Mouse (Mus musculus) liver, embryonic 13.5 days (tissue): Measurements from ENCODE around the gene Pard3b. TPM values are rescaled to one million over a fixed set of nuclear protein-coding genes. Genes with fewer than 3 reads are reported as not detected.

ENCODE experiments used
- ATAC-seq: fragments of 200-750 bp; cut with Nextera tagmentation; 2 replicates; pipeline ENCODE4 v1.8.0; 2017; ENCODE audit warnings: low read depth, mild to moderate bottlenecking, moderate number of reproducible peaks, moderate library complexity
- DNase-seq: peaks from one replicate; pipeline ENCODE4 v3.0.0; 2022
- H3K27ac ChIP-seq: fragments of 300-500 bp; sonication (generic); 2 replicates; pipeline ENCODE4 v1.5.1; 2015; ENCODE audit warnings: moderate library complexity, mild to moderate bottlenecking, inconsistent platforms
- H3K27me3 ChIP-seq: fragments of 300-500 bp; sonication (generic); 2 replicates; pipeline ENCODE4 v1.6.1; 2015; ENCODE audit warnings: mild to moderate bottlenecking, inconsistent platforms
- H3K36me3 ChIP-seq: fragments of 300-500 bp; sonication (generic); 2 replicates; pipeline ENCODE4 v1.6.1; 2015; ENCODE audit warnings: mild to moderate bottlenecking, inconsistent platforms
- H3K4me1 ChIP-seq: fragments of 300-500 bp; sonication (generic); replicated peaks from 2 replicates; pipeline ENCODE4 v1.6.1; 2015; ENCODE audit warnings: inconsistent platforms
- H3K4me2 ChIP-seq: fragments of 300-500 bp; sonication (generic); 2 replicates; pipeline ENCODE4 v1.6.1; 2015; ENCODE audit warnings: inconsistent platforms, mild to moderate bottlenecking, moderate library complexity
- H3K4me3 ChIP-seq: fragments of 300-500 bp; sonication (generic); replicated peaks from 2 replicates; pipeline ENCODE4 v1.5.1; 2015; ENCODE audit warnings: mild to moderate bottlenecking, inconsistent platforms
- H3K9ac ChIP-seq: fragments of 300-500 bp; sonication (generic); 2 replicates; pipeline ENCODE4 v1.6.1; 2015; ENCODE audit warnings: mild to moderate bottlenecking, inconsistent platforms
- H3K9me3 ChIP-seq: fragments of 300-500 bp; sonication (generic); replicated peaks from 2 replicates; pipeline ENCODE4 v1.6.1; 2016; ENCODE audit warnings: inconsistent platforms
- WGBS: fragments of 180-500 bp; shearing (Covaris S2); methylation state at CpG from one replicate; pipeline ENCODE4 v1.1.7; 2015; ENCODE audit not compliant: insufficient replicate concordance; 5-methylcytosine and 5-hydroxymethylcytosine counted together
- polyA plus RNA-seq: library from polyadenylated mRNA; unstranded; fragments of >200 nt; fragmentation: Nextera tagmentation; extraction: Ambion mirVana; gene quantifications from 2 replicates; pipeline ENCODE4 v1.2.1, GENCODE M21; 2015

Gene Pard3b
- polyA plus RNA-seq, 1 experiment from 2014 or later = 2.2 TPM

DNA sequence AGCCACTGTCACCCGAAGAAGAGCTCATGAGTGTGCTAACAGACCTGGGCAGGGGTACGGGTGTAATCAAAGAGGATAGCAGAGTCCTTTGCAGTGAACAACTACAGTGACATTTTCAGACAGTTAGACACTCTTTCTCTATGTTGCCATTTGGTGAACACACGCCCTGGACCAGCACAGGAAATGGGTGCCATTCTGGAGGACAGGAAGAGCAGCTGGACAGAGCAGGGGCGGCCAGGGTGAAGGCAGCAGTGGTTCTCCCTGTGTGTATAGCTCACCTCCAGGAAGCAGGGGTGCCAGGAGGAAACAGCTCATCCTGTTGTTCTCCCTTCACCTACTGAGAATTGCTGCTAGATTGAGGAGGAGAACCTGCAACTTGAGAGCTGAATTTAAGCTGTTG, 773.4 kb downstream of the Pard3b start:
- Histone ChIP-seq H3K36me3 (no peaks in the 10 kb centered on the region), H3K9me3 (no peaks in the 10 kb centered on the region), H3K9ac (no peak overlapping the region), H3K4me1 (peaks cover 2% of the 10 kb centered on the region; the same call in 1 of the 2 replicates), H3K4me2 (no peak overlapping the region), H3K27ac (no peak overlapping the region), H3K27me3 (no peaks in the 10 kb centered on the region), H3K4me3 (no peak overlapping the region)
- 33% methylated on average over 4 of the region's 4 CpGs for WGBS
- ATAC-seq = no peak
- no peak for DNase-seq

- H3K9ac ChIP-seq = no peak overlapping the region
- no peaks in the 10 kb centered on the region for H3K9me3 ChIP-seq
- H3K4me1 ChIP-seq = peaks cover 2% of the 10 kb centered on the region; the same call in 1 of the 2 replicates
- DNase-seq = no peak
- no peak overlapping the region for H3K27ac ChIP-seq
- no peaks in the 10 kb centered on the region for H3K27me3 ChIP-seq
- 56% methylated on average over 3 of the region's 3 CpGs for WGBS
- no peak overlapping the region for H3K4me3 ChIP-seq
- no peaks in the 10 kb centered on the region for H3K36me3 ChIP-seq
- H3K4me2 ChIP-seq = no peak overlapping the region
- ATAC-seq = no peak
These were observed 774.4 kb downstream of the Pard3b start for GRCm38 (mm10) chr1:62412988-62413387.

DNA sequence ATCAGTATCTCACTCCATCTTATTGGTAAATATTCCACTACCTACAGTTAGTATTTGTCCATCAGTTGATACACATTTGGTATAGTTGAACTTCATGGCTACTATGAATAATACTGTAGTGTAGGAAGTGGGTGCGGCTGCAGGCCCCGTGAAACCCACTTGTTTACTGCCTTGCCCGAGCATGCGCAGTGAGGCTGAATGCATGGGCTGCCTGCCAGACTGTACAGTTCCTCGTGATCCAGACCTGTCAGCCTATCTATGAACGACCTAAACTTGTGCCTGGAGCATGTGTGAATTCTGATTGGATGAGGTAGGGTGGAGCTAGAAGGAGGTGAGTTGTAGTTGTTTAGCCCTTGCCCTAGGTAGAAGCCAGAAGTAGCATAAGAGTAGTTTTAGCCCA, 775.9 kb downstream of the Pard3b start:
- Histone ChIP-seq H3K4me3 (no peak overlapping the region), H3K9me3 (no peaks in the 10 kb centered on the region), H3K4me2 (no peak overlapping the region), H3K36me3 (no peaks in the 10 kb centered on the region), H3K4me1 (no peaks in the 10 kb centered on the region; the same call in 1 of the 2 replicates), H3K27ac (no peak overlapping the region), H3K9ac (no peak overlapping the region), H3K27me3 (no peaks in the 10 kb centered on the region)
- 63% methylated on average over 6 of the region's 6 CpGs for WGBS
- ATAC-seq = no peak
- DNase-seq = no peak

- 57% methylated on average over 10 of the region's 10 CpGs for WGBS
- no peak for ATAC-seq
- Histone ChIP-seq H3K4me3 (no peak overlapping the region), H3K9ac (no peak overlapping the region), H3K9me3 (no peaks in the 10 kb centered on the region), H3K4me2 (no peak overlapping the region), H3K36me3 (no peaks in the 10 kb centered on the region), H3K4me1 (no peaks in the 10 kb centered on the region), H3K27ac (no peak overlapping the region), H3K27me3 (no peaks in the 10 kb centered on the region)
- no peak for DNase-seq
These were observed 778.2 kb downstream of the Pard3b start for GRCm38 (mm10) chr1:62416627-62417374.

DNA sequence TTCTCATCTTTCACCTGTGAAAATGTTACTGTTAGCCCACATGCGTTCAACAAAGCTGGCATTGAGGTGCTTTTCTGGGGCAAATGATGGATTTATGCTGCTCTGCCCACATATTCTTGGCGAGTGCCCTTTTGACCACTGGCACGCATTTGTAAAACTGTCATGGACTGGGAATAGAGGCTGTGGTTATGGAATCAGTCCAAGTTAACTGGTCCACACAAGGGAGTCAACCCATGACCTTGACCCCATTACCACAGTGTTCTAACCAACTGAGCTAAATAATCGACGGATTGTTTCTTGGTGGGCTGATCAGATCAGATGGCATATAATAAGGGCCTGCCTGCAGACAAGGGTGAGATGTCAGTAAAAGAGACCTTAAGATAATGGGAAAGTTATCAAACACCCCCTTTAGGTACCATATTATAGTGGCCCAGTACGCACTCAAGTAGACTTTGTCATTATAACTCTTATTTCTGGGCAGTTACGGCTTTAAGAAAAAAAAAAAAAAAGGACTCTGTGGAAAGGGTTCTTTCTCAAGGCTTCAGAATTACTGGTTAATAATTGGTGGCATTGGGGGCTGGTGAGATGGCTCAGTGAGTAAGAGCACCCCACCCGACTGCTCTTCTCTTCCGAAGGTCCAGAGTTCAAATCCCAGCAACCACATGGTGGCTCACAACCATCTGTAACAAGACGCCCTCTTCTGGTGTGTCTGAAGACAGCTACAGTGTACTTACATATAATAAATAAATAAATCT, 784.4 kb downstream of the Pard3b start:
- no peaks in the 10 kb centered on the region for H3K27me3 ChIP-seq
- no peak overlapping the region for H3K9ac ChIP-seq
- no peaks in the 10 kb centered on the region for H3K36me3 ChIP-seq
- WGBS = 79% methylated on average over 10 of the region's 10 CpGs
- H3K4me1 ChIP-seq = no peaks in the 10 kb centered on the region
- no peak overlapping the region for H3K4me2 ChIP-seq
- no peak overlapping the region for H3K27ac ChIP-seq
- no peak for DNase-seq
- no peak for ATAC-seq
- H3K9me3 ChIP-seq = no peaks in the 10 kb centered on the region
- H3K4me3 ChIP-seq = no peak overlapping the region

GRCm38 (mm10) chr1:62425369-62425768, 786.7 kb downstream of the Pard3b start:
- no peaks in the 10 kb centered on the region for H3K27me3 ChIP-seq
- no peaks in the 10 kb centered on the region for H3K4me1 ChIP-seq
- no peak overlapping the region for H3K27ac ChIP-seq
- 59% methylated on average over 2 of the region's 2 CpGs for WGBS
- no peak overlapping the region for H3K9ac ChIP-seq
- H3K4me2 ChIP-seq = no peak overlapping the region
- no peaks in the 10 kb centered on the region for H3K36me3 ChIP-seq
- DNase-seq (no peak), ATAC-seq (no peak)
- no peak overlapping the region for H3K4me3 ChIP-seq
- no peaks in the 10 kb centered on the region for H3K9me3 ChIP-seq

- no peak overlapping the region for H3K4me2 ChIP-seq
- H3K4me3 ChIP-seq = no peak overlapping the region
- no peaks in the 10 kb centered on the region for H3K4me1 ChIP-seq
- H3K27me3 ChIP-seq = no peaks in the 10 kb centered on the region
- ATAC-seq (no peak), DNase-seq (no peak)
- no peak overlapping the region for H3K27ac ChIP-seq
- H3K9me3 ChIP-seq = no peaks in the 10 kb centered on the region
- H3K36me3 ChIP-seq = no peaks in the 10 kb centered on the region
- WGBS = 66% methylated on average over 6 of the region's 6 CpGs
- H3K9ac ChIP-seq = no peak overlapping the region
These were observed 790.1 kb downstream of the Pard3b start for GRCm38 (mm10) chr1:62428736-62429135.

DNA sequence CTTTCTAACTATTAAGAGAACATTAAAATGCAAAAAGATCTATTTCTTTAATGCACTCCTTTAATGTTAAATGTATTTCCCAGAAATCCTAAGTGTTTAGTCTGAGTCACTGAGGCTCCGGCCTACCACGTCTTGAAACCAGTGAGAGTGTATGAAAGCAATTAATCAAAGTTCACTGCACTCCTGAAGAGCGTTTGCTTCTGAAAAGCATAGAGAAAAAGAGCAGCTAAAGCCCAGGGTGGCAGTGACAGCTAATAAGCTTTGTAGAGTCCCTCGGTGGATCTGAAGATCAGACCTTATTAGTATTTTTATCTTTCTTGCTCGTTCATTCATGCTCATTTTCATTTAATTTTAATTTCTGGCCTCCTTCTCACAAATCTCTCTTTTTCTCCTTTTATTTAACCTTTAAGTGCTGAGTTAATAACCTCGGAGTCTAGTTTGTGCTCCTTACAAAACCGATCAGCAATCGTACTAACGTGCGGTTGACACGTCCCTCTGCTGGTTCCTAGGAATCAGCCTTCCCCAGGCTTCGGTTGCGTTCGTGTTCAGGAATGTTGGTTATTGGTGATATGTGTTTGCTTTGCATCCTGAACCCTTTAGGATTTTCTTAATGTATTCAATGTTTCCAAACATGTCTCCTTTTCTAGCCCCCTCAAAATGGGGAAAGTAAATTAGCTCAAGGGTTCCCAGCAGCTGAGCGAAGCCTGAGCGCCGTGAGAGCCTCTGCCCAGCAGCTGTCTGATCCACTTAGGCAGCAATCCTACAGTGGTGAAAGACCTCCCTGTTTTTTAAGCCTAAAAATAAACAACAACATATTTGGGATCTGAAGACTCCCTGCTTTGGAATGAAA, 790.9 kb downstream of the Pard3b start:
- 80% methylated on average over 17 of the region's 17 CpGs for WGBS
- ATAC-seq = no peak

DNA sequence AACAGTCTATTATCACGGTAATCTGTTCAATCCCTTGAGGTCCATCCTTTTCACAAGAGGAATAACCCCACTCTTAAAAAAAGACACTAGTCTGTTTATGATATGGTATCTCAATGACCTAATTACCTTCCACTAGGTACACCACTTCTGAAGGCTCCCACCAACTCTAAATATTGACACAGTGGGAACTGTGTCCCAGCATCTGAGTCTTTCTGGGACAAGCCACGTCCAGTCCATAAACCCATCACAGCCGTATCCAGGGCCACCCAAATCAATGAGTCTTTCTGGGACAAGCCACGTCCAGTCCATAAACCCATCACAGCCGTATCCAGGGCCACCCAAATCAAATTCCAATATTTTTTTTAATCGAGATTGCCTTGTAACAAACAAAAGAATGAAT, 792.4 kb downstream of the Pard3b start:
- no peak overlapping the region for H3K9ac ChIP-seq
- H3K4me3 ChIP-seq = no peak overlapping the region
- H3K27ac ChIP-seq = no peak overlapping the region
- H3K4me2 ChIP-seq = no peak overlapping the region
- H3K9me3 ChIP-seq = no peaks in the 10 kb centered on the region
- ATAC-seq (no peak), DNase-seq (no peak)
- H3K27me3 ChIP-seq = no peaks in the 10 kb centered on the region
- H3K36me3 ChIP-seq = no peaks in the 10 kb centered on the region
- H3K4me1 ChIP-seq = no peaks in the 10 kb centered on the region
- 57% methylated on average over 6 of the region's 6 CpGs for WGBS

More for the DNA sequence above, 790.9 kb downstream of the Pard3b start:
- no peak overlapping the region for H3K9ac ChIP-seq
- no peak overlapping the region for H3K4me3 ChIP-seq
- no peaks in the 10 kb centered on the region for H3K36me3 ChIP-seq
- no peaks in the 10 kb centered on the region for H3K9me3 ChIP-seq
- no peak for DNase-seq
- no peaks in the 10 kb centered on the region for H3K27me3 ChIP-seq
- no peak overlapping the region for H3K4me2 ChIP-seq
- H3K27ac ChIP-seq = no peak overlapping the region
- no peaks in the 10 kb centered on the region for H3K4me1 ChIP-seq

DNA sequence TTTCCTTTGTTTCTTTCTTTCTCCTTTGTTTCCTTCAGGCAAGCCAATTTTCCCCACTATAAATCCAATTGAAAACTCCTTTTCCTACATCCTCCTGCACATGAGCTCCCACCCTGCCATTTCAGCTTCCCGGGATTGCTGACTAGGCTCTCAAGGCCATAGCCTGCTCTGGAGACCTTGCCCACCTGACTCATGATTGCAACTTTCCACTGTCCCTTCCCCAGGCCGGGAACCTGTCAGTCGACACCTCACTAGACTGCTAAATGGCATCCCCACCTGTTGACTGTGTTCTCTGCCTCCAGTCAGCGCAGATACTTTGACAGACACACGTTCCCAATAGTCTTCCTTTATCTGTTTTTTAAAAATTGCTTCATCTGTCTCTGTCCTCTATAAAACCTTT, 795.3 kb downstream of the Pard3b start:
- H3K4me2 ChIP-seq = no peak overlapping the region
- H3K4me3 ChIP-seq = no peak overlapping the region
- ATAC-seq (no peak), DNase-seq (no peak)
- no peaks in the 10 kb centered on the region for H3K9me3 ChIP-seq
- no peaks in the 10 kb centered on the region for H3K27me3 ChIP-seq
- no peaks in the 10 kb centered on the region for H3K36me3 ChIP-seq
- H3K9ac ChIP-seq = no peak overlapping the region
- 53% methylated on average over 5 of the region's 5 CpGs for WGBS
- no peak overlapping the region for H3K27ac ChIP-seq
- no peaks in the 10 kb centered on the region for H3K4me1 ChIP-seq

DNA sequence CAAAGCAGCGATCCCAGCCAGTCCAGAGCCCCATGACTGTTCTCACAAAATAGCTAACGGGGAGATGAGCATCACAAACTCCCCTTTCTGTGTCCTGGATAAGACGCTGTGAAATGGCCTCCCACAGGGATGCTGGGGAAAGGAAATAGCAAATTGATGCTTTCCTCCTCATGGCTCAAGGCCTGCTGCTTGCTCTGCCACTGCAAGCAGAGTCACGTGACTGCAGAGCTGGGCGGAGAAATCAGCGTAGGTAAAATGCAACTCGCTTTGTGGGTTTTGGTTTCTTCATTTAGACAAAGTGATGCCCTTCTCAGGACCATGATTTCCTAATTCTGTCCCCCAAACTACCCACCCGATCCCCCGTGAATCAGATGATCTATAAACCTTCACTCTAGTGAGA, 797.2 kb downstream of the Pard3b start:
- H3K4me1 ChIP-seq = no peaks in the 10 kb centered on the region
- no peaks in the 10 kb centered on the region for H3K9me3 ChIP-seq
- H3K9ac ChIP-seq = no peak overlapping the region
- no peaks in the 10 kb centered on the region for H3K27me3 ChIP-seq
- H3K4me3 ChIP-seq = no peak overlapping the region
- no peak overlapping the region for H3K4me2 ChIP-seq
- DNase-seq (no peak), ATAC-seq (no peak)
- no peak overlapping the region for H3K27ac ChIP-seq
- H3K36me3 ChIP-seq = no peaks in the 10 kb centered on the region
- WGBS = 55% methylated on average over 9 of the region's 9 CpGs
